Mouse (Mus musculus) MEL (cell line): Measurements from ENCODE around the gene Slc25a1. TPM values are rescaled to one million over a fixed set of nuclear protein-coding genes. Genes with fewer than 3 reads are reported as not detected.

Experiments used
- DNase-seq: peaks from one replicate; pipeline ENCODE4 v3.0.0; 2011; ENCODE audit warnings: low read depth, low spot score
- H3K27ac ChIP-seq: 2 replicates; pipeline ENCODE4 v1.5.1; 2012; ENCODE audit warnings: low read depth, mild to moderate bottlenecking, control low read depth, low read length, moderate library complexity; ENCODE audit not compliant: control insufficient read depth
- H3K27me3 ChIP-seq, 2 experiments: fragments of 150-350 bp in 1 of 2; sonication (generic) in 1 of 2; 2 replicates each; pipeline ENCODE4 v1.6.1; 2012; ENCODE audit warnings: low read length in 2 of 2, mild to moderate bottlenecking in 2 of 2, improper control_type of control experiment in 1 of 2, moderate library complexity in 1 of 2; ENCODE audit not compliant: insufficient read depth in 2 of 2, control insufficient read depth in 1 of 2
- H3K36me3 ChIP-seq, 2 experiments: 2 replicates each; pipeline ENCODE4 v1.6.1; 2012 to 2014; ENCODE audit warnings: low read length in 2 of 2, improper control_type of control experiment in 1 of 2, inconsistent platforms in 1 of 2, mild to moderate bottlenecking in 1 of 2; ENCODE audit not compliant: insufficient read depth in 2 of 2, control insufficient read depth in 1 of 2
- H3K4me1 ChIP-seq, 2 experiments: fragments of 150-350 bp in 1 of 2; sonication (generic) in 1 of 2; 2 replicates each; pipeline ENCODE4 v1.6.1; 2012; ENCODE audit warnings: low read length in 2 of 2, improper control_type of control experiment in 1 of 2, mild to moderate bottlenecking in 1 of 2; ENCODE audit not compliant: insufficient read depth in 2 of 2, control insufficient read depth in 1 of 2
- H3K4me3 ChIP-seq, 2 experiments: fragments of 150-350 bp in 1 of 2; sonication (generic) in 1 of 2; 2 replicates each; pipeline ENCODE4 v1.5.1; 2012; ENCODE audit warnings: low read depth in 2 of 2, low read length in 2 of 2, mild to moderate bottlenecking in 2 of 2, moderate library complexity in 2 of 2, control low read depth in 1 of 2, improper control_type of control experiment in 1 of 2; ENCODE audit not compliant: control insufficient read depth in 1 of 2, insufficient read depth in 1 of 2
- H3K79me2 ChIP-seq: 2 replicates; pipeline ENCODE4 v1.6.1; 2012; ENCODE audit warnings: mild to moderate bottlenecking, low read length, moderate library complexity; ENCODE audit not compliant: control insufficient read depth, poor library complexity, insufficient read depth
- H3K9ac ChIP-seq: 2 replicates; pipeline ENCODE4 v1.6.1; 2012; ENCODE audit warnings: low read depth, mild to moderate bottlenecking, control low read depth, low read length, moderate library complexity; ENCODE audit not compliant: control insufficient read depth, poor library complexity, severe bottlenecking
- H3K9me3 ChIP-seq: fragments of 150-350 bp; sonication (generic); replicated peaks from 2 replicates; pipeline ENCODE4 v1.6.1; 2012; ENCODE audit warnings: mild to moderate bottlenecking, low read length, improper control_type of control experiment, moderate library complexity; ENCODE audit not compliant: insufficient read depth
- CHD1 ChIP-seq: IDR thresholded peaks from 2 replicates; pipeline ENCODE4 v1.6.1; 2012; ENCODE audit warnings: low read depth, mild to moderate bottlenecking, inconsistent platforms, low read length, improper control_type of control experiment
- E2F4 ChIP-seq: IDR thresholded peaks from 2 replicates; pipeline ENCODE4 v1.6.1; 2011; ENCODE audit warnings: low read depth, low read length, improper control_type of control experiment, borderline replicate concordance
- MAFK ChIP-seq: IDR thresholded peaks from 2 replicates; pipeline ENCODE4 v1.6.1; 2011; ENCODE audit warnings: low read depth, mild to moderate bottlenecking, low read length, improper control_type of control experiment, borderline replicate concordance
- MAZ ChIP-seq: IDR thresholded peaks from 2 replicates; pipeline ENCODE4 v1.6.1; 2012; ENCODE audit warnings: low read depth, mild to moderate bottlenecking, inconsistent platforms, low read length, improper control_type of control experiment
- MEF2A ChIP-seq: IDR thresholded peaks from 2 replicates; pipeline ENCODE4 v1.6.1; 2014; ENCODE audit warnings: low read depth, mild to moderate bottlenecking, inconsistent platforms, low read length, improper control_type of control experiment; ENCODE audit not compliant: poor library complexity, insufficient replicate concordance, severe bottlenecking; ENCODE audit errors: extremely low read depth
- NELFE ChIP-seq: IDR thresholded peaks from 2 replicates; pipeline ENCODE4 v1.6.1; 2011; ENCODE audit warnings: low read depth, low read length, improper control_type of control experiment
- POLR2A ChIP-seq, 2 experiments: IDR thresholded peaks; 2 replicates each; pipeline ENCODE4 v1.6.1; 2011 to 2012; ENCODE audit warnings: low read length in 2 of 2, mild to moderate bottlenecking in 2 of 2, control low read depth in 1 of 2, improper control_type of control experiment in 1 of 2, low read depth in 1 of 2, moderate library complexity in 1 of 2; ENCODE audit not compliant: control insufficient read depth in 1 of 2, insufficient read depth in 1 of 2, poor library complexity in 1 of 2
- POLR2AphosphoS2 ChIP-seq: IDR thresholded peaks from 2 replicates; pipeline ENCODE4 v1.6.1; 2011; ENCODE audit warnings: low read length, improper control_type of control experiment
- SMC3 ChIP-seq: IDR thresholded peaks from 2 replicates; pipeline ENCODE4 v1.6.1; 2011; ENCODE audit warnings: low read depth, low read length, improper control_type of control experiment
- TAL1 ChIP-seq: IDR thresholded peaks from 2 replicates; pipeline ENCODE4 v1.6.1; 2012; ENCODE audit warnings: mild to moderate bottlenecking, inconsistent platforms, low read length, moderate library complexity, mixed read lengths
- ZC3H11A ChIP-seq: IDR thresholded peaks from 2 replicates; pipeline ENCODE4 v1.6.1; 2012; ENCODE audit warnings: low read depth, mild to moderate bottlenecking, inconsistent platforms, low read length, improper control_type of control experiment
- ZMIZ1 ChIP-seq: IDR thresholded peaks from 2 replicates; pipeline ENCODE4 v1.6.1; 2012; ENCODE audit warnings: low read depth, mild to moderate bottlenecking, inconsistent platforms, low read length, improper control_type of control experiment, moderate library complexity
- ZNF384 ChIP-seq: IDR thresholded peaks from 2 replicates; pipeline ENCODE4 v1.6.1; 2012; ENCODE audit warnings: low read depth, mild to moderate bottlenecking, inconsistent platforms, low read length, improper control_type of control experiment
- polyA plus RNA-seq, 2 experiments: library from polyadenylated mRNA; stranded (reverse) in 1 of 2; unstranded in 1 of 2; fragments of >175 nt in 1 of 2; fragments of >200 nt in 1 of 2; gene quantifications; 2 replicates each; pipeline versions ENCODE4 v1.2.1 to v1.2.4; 2012; ENCODE audit warnings: low replicate concordance in 2 of 2, low read depth in 1 of 2; ENCODE audit not compliant: insufficient read length in 2 of 2, insufficient read depth in 1 of 2, missing spikeins in 1 of 2
- total RNA-seq: library from RNA; depleted of rRNA; stranded (reverse); fragments of 300-350 nt; gene quantifications from 2 replicates; pipeline ENCODE4 v1.2.3, GENCODE M21; 2012; rRNA removed

The Slc25a1 gene
- total and polyA plus RNA-seq, 3 experiments = 114 to 184 TPM; not detected in 1

GRCm38 (mm10) chr16:17876096-17876495 is 51.9 kb downstream of the Slc25a1 start:
- no peak overlapping the region for H3K4me3 ChIP-seq
- peaks cover 9% of the 10 kb centered on the region for H3K79me2 ChIP-seq
- TF ChIP-seq ZNF384 (no peak), ZC3H11A (no peak), MAFK (no peak), CHD1 (no peak), POLR2AphosphoS2 (no peak), E2F4 (no peak), SMC3 (no peak), NELFE (no peak), POLR2A (IDR thresholded peaks at IDR 0.05; ENCODE audit: control insufficient read depth in 1 of 2, insufficient read depth in 1 of 2, low read depth in 1 of 2, low read length in 2 of 2, poor library complexity in 1 of 2) (no peak), TAL1 (no peak), ZMIZ1 (no peak), MAZ (no peak), MEF2A (no peak)
- H3K27me3 ChIP-seq = no peaks in the 10 kb centered on the region
- no peak overlapping the region for H3K9ac ChIP-seq
- H3K9me3 ChIP-seq = no peaks in the 10 kb centered on the region
- H3K4me1 ChIP-seq = peaks cover 0 to 11% of the 10 kb centered on the region in 2 experiments; a peak in 2 of 4 replicates
- peaks cover 0 to 16% of the 10 kb centered on the region in 2 experiments; a peak in 3 of 4 replicates for H3K36me3 ChIP-seq
- no peak for DNase-seq
- no peak overlapping the region for H3K27ac ChIP-seq

Other genes with a start within 250 kb of the Slc25a1 start
- gene Med15, start 195.3 kb downstream of the Slc25a1 start, total RNA-seq = 25.9 and 27.6 TPM in 2 replicates
- 10 to 100 TPM in 1 of 2 experiments, not detected in 1; 62.0 TPM for gene Med15, start 195.3 kb downstream of the Slc25a1 start, polyA plus RNA-seq
- gene Klhl22, start 168.6 kb downstream of the Slc25a1 start, total RNA-seq = 93.6 and 97.0 TPM in 2 replicates
- gene Klhl22, start 168.6 kb downstream of the Slc25a1 start, polyA plus RNA-seq = 100 to 1,000 TPM in 1 of 2 experiments, 10 to 100 TPM in 1; 82.4 to 191 TPM
- 0.62 TPM in 2 replicates for gene Scarf2, start 130.9 kb downstream of the Slc25a1 start, total RNA-seq
- gene Scarf2, start 130.9 kb downstream of the Slc25a1 start, polyA plus RNA-seq = 1 to 10 TPM in 1 of 2 experiments, not detected in 1; 1.2 TPM
- not detected in 2 replicates for gene B830017H08Rik, start 95.1 kb downstream of the Slc25a1 start, total RNA-seq
- under 1 TPM in 1 of 2 experiments, not detected in 1; 0.06 TPM for gene B830017H08Rik, start 95.1 kb downstream of the Slc25a1 start, polyA plus RNA-seq
- gene Car15, start 89.9 kb downstream of the Slc25a1 start, total RNA-seq = 2.0 and 2.4 TPM in 2 replicates
- 1 to 10 TPM in 1 of 2 experiments, not detected in 1; 3.6 TPM for gene Car15, start 89.9 kb downstream of the Slc25a1 start, polyA plus RNA-seq
- gene Gm20518, start 36.5 kb downstream of the Slc25a1 start, total RNA-seq = 0.16 and 0.35 TPM in 2 replicates
- under 1 TPM in 1 of 2 experiments, not detected in 1; 0.53 TPM for gene Gm20518, start 36.5 kb downstream of the Slc25a1 start, polyA plus RNA-seq
- gene Tssk1, start 34.0 kb downstream of the Slc25a1 start, total RNA-seq = 0.04 TPM in 1 of 2 replicates, not detected in the other
- under 1 TPM in 1 of 2 experiments, not detected in 1; 0.36 TPM for gene Tssk1, start 34.0 kb downstream of the Slc25a1 start, polyA plus RNA-seq
- 35.1 and 37.1 TPM in 2 replicates for gene Dgcr2, start 29.7 kb downstream of the Slc25a1 start, total RNA-seq
- 10 to 100 TPM in 1 of 2 experiments, not detected in 1; 53.7 TPM for gene Dgcr2, start 29.7 kb downstream of the Slc25a1 start, polyA plus RNA-seq
- 0.10 TPM in 1 of 2 replicates, not detected in the other for gene Tssk2, start 29.6 kb downstream of the Slc25a1 start, total RNA-seq
- gene Tssk2, start 29.6 kb downstream of the Slc25a1 start, polyA plus RNA-seq = under 1 TPM in 1 of 2 experiments, not detected in 1; 0.24 TPM
- 18.5 and 21.7 TPM in 2 replicates for gene Ess2, start 16.9 kb downstream of the Slc25a1 start, total RNA-seq
- gene Ess2, start 16.9 kb downstream of the Slc25a1 start, polyA plus RNA-seq = 10 to 100 TPM in 1 of 2 experiments, not detected in 1; 26.8 TPM
- gene Gsc2, start 13.2 kb downstream of the Slc25a1 start, total RNA-seq = not detected in 2 replicates
- not detected for gene Gsc2, start 13.2 kb downstream of the Slc25a1 start, polyA plus RNA-seq
- not detected in 2 replicates for gene Vpreb2, start 52.2 kb upstream of the Slc25a1 start, total RNA-seq
- not detected for gene Vpreb2, start 52.2 kb upstream of the Slc25a1 start, polyA plus RNA-seq
- gene Dgcr6, start 124.6 kb upstream of the Slc25a1 start, total RNA-seq = 64.1 and 66.8 TPM in 2 replicates
- gene Dgcr6, start 124.6 kb upstream of the Slc25a1 start, polyA plus RNA-seq = 100 to 1,000 TPM in 1 of 2 experiments, not detected in 1; 133 TPM
- gene Prodh, start 162.0 kb upstream of the Slc25a1 start, total RNA-seq = 40.2 and 43.3 TPM in 2 replicates
- 10 to 100 TPM in 1 of 2 experiments, not detected in 1; 53.6 TPM for gene Prodh, start 162.0 kb upstream of the Slc25a1 start, polyA plus RNA-seq
- gene Rtn4r, start 199.4 kb upstream of the Slc25a1 start, total RNA-seq = 0.10 TPM in 1 of 2 replicates, not detected in the other
- under 1 TPM in 1 of 2 experiments, not detected in 1; 0.04 TPM for gene Rtn4r, start 199.4 kb upstream of the Slc25a1 start, polyA plus RNA-seq